Mouse (Mus musculus): ENCODE data around the gene Gm8246. TPM values are rescaled to one million over a fixed set of nuclear protein-coding genes. Genes with fewer than 3 reads are reported as not detected.

Gene Gm8246
- not detected for total RNA-seq (2023)

DNA sequence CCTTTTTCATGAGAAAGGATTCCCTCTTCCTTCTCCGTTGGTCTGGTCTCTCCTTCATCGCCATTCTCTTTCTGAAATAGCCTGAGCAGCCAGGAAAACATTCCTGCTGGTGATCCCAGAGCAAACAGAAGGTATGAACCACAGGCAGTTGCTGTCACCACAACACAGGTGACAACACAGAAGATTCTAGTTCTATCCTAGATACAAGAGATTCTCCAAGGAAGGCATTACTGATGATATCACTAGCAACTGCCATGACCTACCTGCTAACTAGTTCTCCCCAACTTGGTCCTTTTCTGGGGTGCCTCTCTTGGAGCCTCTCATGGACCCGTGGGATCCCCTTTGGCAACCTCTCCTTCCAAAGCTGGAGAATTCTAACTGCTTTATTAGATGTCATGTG is at the start of gene Gm8246:
TSS of gene Gm8246 (minus strand) at position 101 of the 400 bp plus-strand sequence.

DNA sequence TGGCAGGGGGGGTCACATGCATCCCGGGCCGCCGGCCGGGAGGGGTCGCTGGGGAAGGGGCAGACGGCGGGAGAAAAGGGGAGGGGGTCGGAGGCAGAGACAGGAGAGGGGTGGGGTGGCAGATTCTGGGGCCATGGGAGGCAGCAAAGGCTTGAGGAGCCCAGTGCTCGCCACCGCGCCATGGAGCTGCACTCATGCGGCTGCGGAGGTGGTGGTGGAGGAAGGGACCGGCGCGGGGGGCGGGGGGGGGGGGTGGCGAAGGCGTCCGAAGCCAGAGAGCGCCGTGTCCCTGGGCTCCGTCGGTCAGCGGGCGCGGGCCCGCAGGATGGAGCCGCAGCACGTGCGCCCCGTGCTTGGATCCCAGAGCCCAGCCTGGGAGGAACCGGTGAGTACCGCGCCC is 23.7 kb upstream of the Gm8246 start, which contains the start of gene Gm3488:
TSS of gene Gm3488 (plus strand) at position 301 of the 400 bp plus-strand sequence.

DNA sequence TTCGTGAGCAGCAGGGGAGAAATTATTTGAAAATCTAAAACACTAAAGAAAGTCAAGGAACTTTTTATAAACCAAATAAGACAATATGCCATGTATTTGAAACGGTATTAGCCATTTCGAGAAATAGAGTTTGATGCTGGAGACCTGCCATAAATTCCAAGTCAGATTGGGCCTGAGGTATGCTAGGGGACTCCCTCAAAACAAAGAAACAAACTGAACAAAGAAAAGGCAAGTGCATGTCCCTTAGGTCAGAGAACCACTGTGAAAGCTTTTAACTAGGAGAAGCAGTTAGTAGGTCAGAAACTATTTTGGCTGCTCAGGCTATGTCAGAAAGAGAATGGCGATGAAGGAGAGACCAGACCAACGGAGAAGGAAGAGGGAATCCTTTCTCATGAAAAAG is 6.3 kb upstream of the Gm8246 start, which contains the start of gene Gm3187:
TSS of gene Gm3187 (plus strand) at position 301 of the 400 bp plus-strand sequence.

DNA sequence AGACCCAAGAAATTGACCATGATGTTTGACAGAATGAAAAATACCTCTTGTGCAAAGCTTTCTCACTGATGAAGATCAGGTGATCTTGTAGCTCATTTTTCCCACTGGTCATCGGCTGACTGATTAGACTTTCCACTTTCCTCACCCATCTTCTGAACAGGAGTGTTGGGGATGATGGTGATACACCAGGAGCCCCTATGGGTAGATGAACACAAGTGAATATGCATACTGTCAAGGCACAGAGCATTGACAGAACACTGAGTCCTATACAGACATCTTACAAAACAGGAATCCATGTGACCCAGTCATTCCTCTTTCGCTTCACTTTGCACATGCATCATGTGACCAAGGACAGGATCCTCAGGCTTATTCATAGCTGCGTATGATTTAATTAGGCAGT is 22.3 kb downstream of the Gm8246 start, which contains the start of gene Gm3194:
TSS of gene Gm3194 (minus strand) at position 101 of the 400 bp plus-strand sequence.

Other genes starting within 250 kb of the Gm8246 start
- not detected for gene Gm3526, start 217.2 kb downstream of the Gm8246 start, total RNA-seq (2023)
- not detected for gene Gm3542, start 142.9 kb downstream of the Gm8246 start, total RNA-seq (2023)
- gene Gm3500, start 88.8 kb downstream of the Gm8246 start, total RNA-seq (2023): not detected
- gene Gm3194, start 22.4 kb downstream of the Gm8246 start, total RNA-seq (2023): not detected
- not detected for gene Gm3187, start 6.4 kb upstream of the Gm8246 start, total RNA-seq (2023)
- not detected for gene Gm3488, start 23.8 kb upstream of the Gm8246 start, total RNA-seq (2023)
- not detected for gene Gm3532, start 60.7 kb upstream of the Gm8246 start, total RNA-seq (2023)
- gene Gm8265, start 155.2 kb upstream of the Gm8246 start, total RNA-seq (2023): not detected
- not detected for gene Gm9603, start 209.6 kb upstream of the Gm8246 start, total RNA-seq (2023)